Mouse (Mus musculus) embryo, embryonic 11.5 days (tissue): ENCODE results near the gene Cntnap5a.

ENCODE experiments used
- DNase-seq: peaks from one replicate; pipeline ENCODE4 v3.0.0-alpha.2; 2012; ENCODE audit warnings: low read depth, low spot score

The Cntnap5a gene

GRCm38 (mm10) chr1:115684518-115685368 lies at the start of gene Cntnap5a:
Gene Cntnap5a (plus strand): TSS chr1:115684756.
- DNase-seq: peak; percentile 65

GRCm38 (mm10) chr1:115646921-115647320 lies 37.6 kb upstream of the Cntnap5a start:
- DNase-seq: no peak

- no peak for DNase-seq
Observed at GRCm38 (mm10) chr1:115658343-115659064, 26.1 kb upstream of the Cntnap5a start.

GRCm38 (mm10) chr1:115686494-115686893 lies 1.9 kb downstream of the Cntnap5a start:
- DNase-seq: no peak

GRCm38 (mm10) chr1:115699798-115700197 lies 15.2 kb downstream of the Cntnap5a start:
- DNase-seq: no peak

GRCm38 (mm10) chr1:115742556-115742955 lies 58.0 kb downstream of the Cntnap5a start:
- DNase-seq: no peak

GRCm38 (mm10) chr1:115745569-115745968 lies 61.0 kb downstream of the Cntnap5a start:
- DNase-seq: no peak

- DNase-seq: no peak
Observed at GRCm38 (mm10) chr1:115784737-115785136, 100.2 kb downstream of the Cntnap5a start.

- no peak for DNase-seq
Observed at GRCm38 (mm10) chr1:115842591-115842990, 158.0 kb downstream of the Cntnap5a start.

- no peak for DNase-seq
Observed at GRCm38 (mm10) chr1:115847605-115848004, 163.0 kb downstream of the Cntnap5a start.

- DNase-seq: no peak
Observed at GRCm38 (mm10) chr1:115852206-115852605, 167.7 kb downstream of the Cntnap5a start.

GRCm38 (mm10) chr1:115918396-115918795 lies 233.8 kb downstream of the Cntnap5a start:
- DNase-seq: no peak

- DNase-seq: no peak
Observed at GRCm38 (mm10) chr1:115925953-115926665, 241.6 kb downstream of the Cntnap5a start.

- DNase-seq: no peak
Observed at GRCm38 (mm10) chr1:115932045-115932444, 247.5 kb downstream of the Cntnap5a start.

- no peak for DNase-seq
Observed at GRCm38 (mm10) chr1:115945892-115946291, 261.3 kb downstream of the Cntnap5a start.

- DNase-seq: no peak
Observed at GRCm38 (mm10) chr1:115956528-115956927, 272.0 kb downstream of the Cntnap5a start.

- DNase-seq: no peak
Observed at GRCm38 (mm10) chr1:115964993-115965575, 280.5 kb downstream of the Cntnap5a start.

- no peak for DNase-seq
Observed at GRCm38 (mm10) chr1:115990204-115990603, 305.6 kb downstream of the Cntnap5a start.

- no peak for DNase-seq
Observed at GRCm38 (mm10) chr1:116015768-116016167, 331.2 kb downstream of the Cntnap5a start.

GRCm38 (mm10) chr1:116029653-116030052 lies 345.1 kb downstream of the Cntnap5a start:
- DNase-seq: no peak

GRCm38 (mm10) chr1:116035897-116036296 lies 351.3 kb downstream of the Cntnap5a start:
- no peak for DNase-seq

GRCm38 (mm10) chr1:116036894-116037293 lies 352.3 kb downstream of the Cntnap5a start:
- DNase-seq: no peak
